Mouse (Mus musculus): ENCODE measurements around the gene Esyt1. TPM values are rescaled to one million over a fixed set of nuclear protein-coding genes. Genes with fewer than 3 reads are reported as not detected.
"Not testable (repeated sequence)": the region's sequence is repeated elsewhere in the genome, so short reads cannot be mapped to it uniquely, and the experiment has no call there.

Gene Esyt1
- polyA plus RNA-seq, 1 experiment from 2014 or later, result 18.1 TPM

DNA sequence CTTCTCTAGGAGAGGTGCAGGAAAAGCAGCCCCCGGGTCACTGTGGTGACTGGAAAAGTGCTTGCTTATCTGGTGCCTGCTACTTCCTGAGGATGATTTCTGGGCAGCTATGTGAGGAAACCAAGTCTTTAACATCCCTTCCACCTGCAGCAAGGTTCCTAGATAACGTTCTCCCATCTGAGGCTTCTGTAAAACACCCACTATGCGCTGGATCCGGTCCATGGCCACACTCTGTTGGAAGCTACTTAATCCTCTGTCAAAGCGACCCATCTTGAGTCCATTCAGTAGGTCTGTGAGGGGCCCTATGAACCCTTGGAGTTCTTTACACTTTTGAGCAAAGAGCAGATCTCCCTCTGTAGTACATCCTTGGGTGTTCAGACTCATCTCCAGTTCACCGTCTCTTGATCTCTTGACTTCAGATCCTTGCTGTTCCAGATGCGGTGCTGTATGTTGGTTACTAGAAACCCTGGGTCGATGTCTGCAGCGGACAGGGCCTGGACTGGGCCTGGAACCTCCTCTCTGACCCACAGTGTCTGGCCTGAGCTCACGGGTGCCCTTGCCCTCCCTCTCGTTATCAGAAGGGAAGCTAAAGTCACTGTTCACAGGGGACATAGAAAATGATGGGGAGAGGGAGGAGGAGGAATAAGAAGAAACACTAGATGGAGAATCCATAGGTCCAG is 24.6 kb upstream of the Esyt1 start:
- not testable (repeated sequence) for H3K9me3 ChIP-seq (ENCODE audit: control insufficient read depth, low read length); H3K4me1 ChIP-seq (ENCODE audit: control insufficient read depth, insufficient read depth, low read length); H3K9ac ChIP-seq (ENCODE audit: low read length); H3K27ac ChIP-seq (ENCODE audit: low read depth, low read length); H3K4me3 ChIP-seq (ENCODE audit: low read depth, low read length); DNase-seq (ENCODE audit: low spot score, missing footprints); H3K36me3 ChIP-seq (ENCODE audit: control insufficient read depth, insufficient read depth, low read length); ATAC-seq (ENCODE audit: low FRiP score); H3K27me3 ChIP-seq (ENCODE audit: control insufficient read depth, insufficient read depth, low read length); H3K4me2 ChIP-seq
- 86% methylated on average over 11 of the region's 11 CpGs for WGBS

DNA sequence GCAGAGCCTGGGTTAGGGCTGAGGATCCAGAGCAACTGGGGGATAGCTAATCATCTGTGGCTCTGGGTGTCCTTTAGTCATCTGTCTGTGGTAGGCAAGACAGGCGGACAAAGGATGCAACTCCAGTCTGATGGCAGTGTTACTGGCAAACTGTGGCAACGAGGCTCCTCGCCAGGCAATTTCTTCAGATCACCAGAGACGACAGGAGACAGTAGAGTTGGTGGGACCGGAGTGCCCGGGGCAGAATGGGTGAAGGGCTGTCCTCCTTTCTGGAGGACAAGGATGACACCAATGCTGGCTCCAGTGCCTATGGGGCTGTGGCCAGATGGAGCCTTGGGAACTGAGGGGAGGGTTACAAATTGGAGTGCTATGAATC is 24.0 kb upstream of the Esyt1 start:
- DNase-seq (ENCODE audit: low spot score, missing footprints), result peak; percentile 86
- not testable (repeated sequence) for H3K4me3 ChIP-seq (ENCODE audit: low read depth, low read length); H3K9me3 ChIP-seq (ENCODE audit: control insufficient read depth, low read length); H3K4me1 ChIP-seq (ENCODE audit: control insufficient read depth, insufficient read depth, low read length); H3K36me3 ChIP-seq (ENCODE audit: control insufficient read depth, insufficient read depth, low read length); H3K9ac ChIP-seq (ENCODE audit: low read length); H3K27me3 ChIP-seq (ENCODE audit: control insufficient read depth, insufficient read depth, low read length); ATAC-seq (ENCODE audit: low FRiP score); H3K27ac ChIP-seq (ENCODE audit: low read depth, low read length)
- WGBS, result 64% methylated on average over 6 of the region's 6 CpGs
- H3K4me2 ChIP-seq, result peak overlapping the region; percentile 84; the same call in 1 of the 2 replicates

DNA sequence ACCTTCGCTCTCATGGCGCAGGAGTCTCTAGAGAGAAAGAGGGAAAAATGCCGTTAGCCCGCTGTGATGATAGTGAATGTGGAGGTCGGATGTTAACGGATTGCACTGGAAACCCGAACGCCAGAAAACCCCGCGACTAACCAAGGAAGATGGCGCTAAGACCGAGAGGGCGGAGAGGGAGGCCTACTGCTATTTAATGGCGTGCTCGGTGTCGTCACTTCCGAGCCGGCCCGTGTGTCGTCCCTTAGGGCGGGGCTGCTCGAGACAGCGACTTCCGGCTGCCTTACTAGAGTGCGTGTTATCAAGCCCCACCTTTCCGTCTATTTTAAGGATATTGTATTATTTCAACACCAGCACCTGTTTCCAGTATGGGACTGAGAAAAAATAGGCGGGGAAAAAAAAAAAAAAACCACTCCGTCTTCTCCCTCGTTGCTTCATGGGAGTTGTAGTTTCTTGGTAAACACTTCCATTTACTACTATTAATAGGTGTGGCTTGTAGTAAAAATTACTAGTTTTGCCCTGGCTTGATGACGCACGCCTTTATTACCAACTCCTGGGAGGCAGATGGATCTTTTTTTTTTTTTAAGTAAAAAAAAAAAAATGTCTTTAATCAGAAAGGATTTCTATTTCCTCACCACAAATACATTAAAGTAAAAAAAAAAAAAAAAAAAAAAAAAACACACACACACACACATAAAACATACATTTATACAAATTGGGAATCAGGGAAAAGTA is 23.4 kb upstream of the Esyt1 start, which contains the start of gene Rpl41:
TSS of gene Rpl41 (minus strand) at position 359 of the 735 bp plus-strand sequence.
- Histone ChIP-seq H3K4me2 (peak within 1 kb of the TSS; percentile 84), H3K27ac (ENCODE audit: low read depth, low read length) (peak within 1 kb of the TSS; percentile 91), H3K36me3 (ENCODE audit: control insufficient read depth, insufficient read depth, low read length) (peaks cover 12% of the 10 kb centered on the region), H3K4me3 (ENCODE audit: low read depth, low read length) (peak within 1 kb of the TSS; percentile 76), H3K27me3 (ENCODE audit: control insufficient read depth, insufficient read depth, low read length) (no peaks in the 10 kb centered on the region), H3K4me1 (ENCODE audit: control insufficient read depth, insufficient read depth, low read length) (peaks cover 9% of the 10 kb centered on the region), H3K9me3 (ENCODE audit: control insufficient read depth, low read length) (no peaks in the 10 kb centered on the region), H3K9ac (ENCODE audit: low read length) (peak within 1 kb of the TSS; percentile 97)
- under 1% methylated on average over 31 of the region's 31 CpGs for WGBS
- ATAC-seq (ENCODE audit: low FRiP score) (peak; percentile 87), DNase-seq (ENCODE audit: low spot score, missing footprints) (peak; percentile 99)

DNA sequence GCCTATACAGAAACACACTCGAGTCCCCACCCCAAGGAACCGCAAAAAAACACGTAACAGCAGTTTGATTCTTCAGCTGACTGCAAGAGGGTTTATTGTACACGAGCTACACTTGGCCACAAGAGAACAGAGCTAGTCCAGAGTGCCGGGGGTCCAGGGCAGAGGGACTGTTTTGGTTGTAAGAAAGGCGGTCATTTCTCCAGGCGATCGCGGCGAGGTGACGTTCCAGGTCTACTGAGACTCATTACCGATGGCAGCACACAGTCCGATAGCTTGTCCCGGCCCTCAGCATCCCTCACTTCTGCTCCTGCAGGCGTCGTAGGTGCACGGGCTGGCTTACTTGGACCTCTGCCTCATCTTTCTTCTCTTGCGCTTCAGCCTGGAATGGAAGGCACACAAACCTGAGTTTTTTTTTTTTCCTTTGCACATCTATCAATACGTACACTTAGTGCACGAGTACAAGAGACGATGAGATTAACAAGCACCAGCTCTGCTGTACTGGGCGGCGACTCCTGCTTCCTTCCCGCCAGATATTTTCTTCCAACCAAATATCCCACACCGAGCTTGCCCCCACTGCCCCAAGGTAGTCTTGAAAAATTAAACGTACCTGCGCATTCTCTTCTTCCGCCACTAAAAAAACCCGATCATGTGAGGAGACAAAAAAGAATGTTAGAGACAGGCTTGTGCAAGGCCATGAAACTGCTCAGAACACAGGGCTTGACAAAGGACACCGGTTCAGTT is 22.6 kb upstream of the Esyt1 start:
- H3K27me3 ChIP-seq (ENCODE audit: control insufficient read depth, insufficient read depth, low read length); H3K9me3 ChIP-seq (ENCODE audit: control insufficient read depth, low read length); ATAC-seq (ENCODE audit: low FRiP score); H3K4me1 ChIP-seq (ENCODE audit: control insufficient read depth, insufficient read depth, low read length): not testable (repeated sequence)
- Histone ChIP-seq H3K4me3 (ENCODE audit: low read depth, low read length) (peak overlapping the region; percentile 76), H3K4me2 (peak overlapping the region; percentile 84), H3K9ac (ENCODE audit: low read length) (peak overlapping the region; percentile 97), H3K27ac (ENCODE audit: low read depth, low read length) (peak overlapping the region; percentile 91), H3K36me3 (ENCODE audit: control insufficient read depth, insufficient read depth, low read length) (peaks cover 19% of the 10 kb centered on the region)
- DNase-seq (ENCODE audit: low spot score, missing footprints), result peak; percentile 86
- under 1% methylated on average over 21 of the region's 30 CpGs for WGBS

DNA sequence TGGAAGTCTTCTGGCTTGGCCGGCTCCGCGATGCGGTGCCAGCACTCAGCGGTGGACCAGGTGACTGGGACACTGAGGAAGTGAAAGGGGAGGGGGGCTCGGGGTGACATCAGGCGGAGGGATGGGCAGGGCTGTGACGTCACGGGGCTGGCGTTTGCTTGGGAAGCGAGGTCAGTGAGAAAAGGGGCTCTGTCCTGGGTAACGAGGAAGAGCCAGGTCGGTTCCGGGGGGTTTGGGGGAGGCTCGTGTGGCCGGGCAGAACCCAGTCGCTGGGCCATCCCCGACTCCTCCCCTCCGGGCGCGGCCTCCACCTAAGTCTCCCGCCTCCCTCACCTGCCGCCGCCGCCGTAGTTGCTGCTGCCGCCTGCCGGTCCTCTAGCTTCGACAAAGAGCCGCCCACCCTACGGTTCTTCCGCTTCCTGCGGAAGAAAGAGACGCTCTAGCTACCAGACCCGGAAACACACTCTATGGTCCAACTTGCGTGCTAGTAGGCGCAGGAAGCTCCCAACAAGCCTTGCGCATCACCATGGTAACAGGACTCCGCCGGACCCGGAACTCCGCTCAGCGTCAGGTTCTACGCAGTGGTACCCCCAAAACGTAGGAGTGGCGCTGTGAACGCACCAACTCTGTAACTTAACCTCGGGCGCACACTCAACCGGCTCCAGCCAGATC is 21.8 kb upstream of the Esyt1 start, which contains the start of gene Zc3h10:
TSS of gene Zc3h10 (minus strand) at position 414 of the 672 bp plus-strand sequence.
- under 1% methylated on average over 50 of the region's 50 CpGs for WGBS
- peak; percentile 89 for ATAC-seq (ENCODE audit: low FRiP score)
- Histone ChIP-seq H3K4me1 (ENCODE audit: control insufficient read depth, insufficient read depth, low read length) (peaks cover 9% of the 10 kb centered on the region), H3K9ac (ENCODE audit: low read length) (peak within 1 kb of the TSS; percentile 97), H3K27me3 (ENCODE audit: control insufficient read depth, insufficient read depth, low read length) (no peaks in the 10 kb centered on the region), H3K9me3 (ENCODE audit: control insufficient read depth, low read length) (no peaks in the 10 kb centered on the region), H3K4me2 (peak within 1 kb of the TSS; percentile 84), H3K4me3 (ENCODE audit: low read depth, low read length) (peak within 1 kb of the TSS; percentile 76), H3K27ac (ENCODE audit: low read depth, low read length) (peak within 1 kb of the TSS; percentile 91), H3K36me3 (ENCODE audit: control insufficient read depth, insufficient read depth, low read length) (peaks cover 19% of the 10 kb centered on the region)
- DNase-seq (ENCODE audit: low spot score, missing footprints), result peak; percentile 99

DNA sequence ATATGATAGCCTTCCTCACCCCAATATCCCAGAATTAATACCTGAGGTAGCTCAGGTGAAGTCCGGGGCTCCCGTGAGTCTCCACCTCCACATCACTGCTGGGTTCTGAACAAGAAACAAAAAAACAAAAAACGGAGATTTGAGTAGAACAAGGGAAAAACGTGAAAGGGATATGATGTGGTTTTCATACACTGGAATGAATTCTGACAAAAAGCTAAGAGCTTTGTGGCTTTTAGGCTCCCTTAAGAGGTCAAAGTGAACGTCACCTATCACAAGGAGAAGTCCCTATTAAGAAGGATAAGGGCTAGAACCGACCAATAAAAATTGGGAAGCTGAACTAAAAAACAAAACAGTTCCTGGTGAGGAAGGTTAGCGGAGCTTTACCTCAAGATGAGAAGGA is 21.1 kb upstream of the Esyt1 start:
- Histone ChIP-seq H3K36me3 (ENCODE audit: control insufficient read depth, insufficient read depth, low read length) (peaks cover 23% of the 10 kb centered on the region), H3K4me2 (peak overlapping the region; percentile 84), H3K4me1 (ENCODE audit: control insufficient read depth, insufficient read depth, low read length) (peaks cover 9% of the 10 kb centered on the region), H3K9me3 (ENCODE audit: control insufficient read depth, low read length) (no peaks in the 10 kb centered on the region), H3K27me3 (ENCODE audit: control insufficient read depth, insufficient read depth, low read length) (no peaks in the 10 kb centered on the region), H3K4me3 (ENCODE audit: low read depth, low read length) (peak overlapping the region; percentile 76), H3K9ac (ENCODE audit: low read length) (peak overlapping the region; percentile 77), H3K27ac (ENCODE audit: low read depth, low read length) (peak overlapping the region; percentile 89)
- ATAC-seq (ENCODE audit: low FRiP score) (no peak), DNase-seq (ENCODE audit: low spot score, missing footprints) (peak; percentile 89)
- WGBS, result 23% methylated on average over 7 of the region's 7 CpGs

DNA sequence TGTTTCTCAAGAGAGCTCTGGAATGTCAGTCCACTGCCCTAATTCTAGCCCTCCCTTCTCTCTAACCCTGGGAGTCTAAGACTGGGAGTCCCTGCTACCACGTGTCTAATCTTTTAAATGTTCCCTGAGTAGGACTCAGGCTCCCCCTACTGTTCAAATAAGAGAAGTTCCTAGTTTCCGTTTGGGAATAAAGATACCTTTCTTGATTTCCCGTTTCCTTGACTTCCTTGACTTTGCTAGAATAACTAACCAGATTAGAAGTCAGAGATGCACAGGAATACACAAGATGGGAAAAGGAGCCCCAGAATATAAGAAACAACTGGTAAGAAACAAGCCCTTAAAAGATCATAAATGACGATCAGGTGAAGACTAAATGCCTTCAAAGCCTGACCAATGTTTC is 20.7 kb upstream of the Esyt1 start:
- H3K9me3 ChIP-seq (ENCODE audit: control insufficient read depth, low read length), result no peaks in the 10 kb centered on the region
- H3K9ac ChIP-seq (ENCODE audit: low read length), result peak overlapping the region; percentile 77
- peak overlapping the region; percentile 84 for H3K4me2 ChIP-seq
- WGBS, result 19% methylated on average over 4 of the region's 4 CpGs
- no peaks in the 10 kb centered on the region for H3K27me3 ChIP-seq (ENCODE audit: control insufficient read depth, insufficient read depth, low read length)
- peaks cover 23% of the 10 kb centered on the region for H3K36me3 ChIP-seq (ENCODE audit: control insufficient read depth, insufficient read depth, low read length)
- peaks cover 9% of the 10 kb centered on the region for H3K4me1 ChIP-seq (ENCODE audit: control insufficient read depth, insufficient read depth, low read length)
- H3K27ac ChIP-seq (ENCODE audit: low read depth, low read length), result no peak overlapping the region
- ATAC-seq (ENCODE audit: low FRiP score) (no peak), DNase-seq (ENCODE audit: low spot score, missing footprints) (peak; percentile 89)
- H3K4me3 ChIP-seq (ENCODE audit: low read depth, low read length), result peak overlapping the region; percentile 76

DNA sequence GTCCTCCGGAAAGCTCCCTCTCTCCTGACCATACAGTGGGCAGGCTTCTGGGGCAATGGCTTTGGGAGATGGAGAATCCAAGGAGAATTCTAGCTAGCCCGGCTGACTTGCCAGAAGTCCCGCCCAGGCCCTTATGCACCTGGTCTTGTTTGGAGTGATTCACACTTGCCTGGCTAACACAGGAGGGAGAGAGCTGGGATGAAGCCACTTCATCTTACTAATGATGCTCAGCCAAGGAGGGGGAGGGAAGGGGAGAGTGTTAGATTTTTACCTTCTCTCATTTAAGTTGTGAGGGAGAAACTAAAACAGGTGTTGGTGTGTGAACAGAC is 19.9 kb upstream of the Esyt1 start:
- Histone ChIP-seq H3K9ac (ENCODE audit: low read length) (no peak overlapping the region), H3K27me3 (ENCODE audit: control insufficient read depth, insufficient read depth, low read length) (no peaks in the 10 kb centered on the region), H3K4me1 (ENCODE audit: control insufficient read depth, insufficient read depth, low read length) (peaks cover 9% of the 10 kb centered on the region), H3K4me2 (no peak overlapping the region), H3K9me3 (ENCODE audit: control insufficient read depth, low read length) (no peaks in the 10 kb centered on the region), H3K4me3 (ENCODE audit: low read depth, low read length) (no peak overlapping the region), H3K36me3 (ENCODE audit: control insufficient read depth, insufficient read depth, low read length) (peaks cover 23% of the 10 kb centered on the region), H3K27ac (ENCODE audit: low read depth, low read length) (no peak overlapping the region)
- ATAC-seq (ENCODE audit: low FRiP score) (no peak), DNase-seq (ENCODE audit: low spot score, missing footprints) (no peak)
- WGBS, result 89% methylated on average over 3 of the region's 3 CpGs
